Mouse (Mus musculus) CH12.LX (cell line): ENCODE data around the gene Crip3.

Experiments used
- CTCF ChIP-seq, 2 experiments: IDR thresholded peaks in 1 of 2; conservative IDR thresholded peaks in 1 of 2; 2 replicates each; pipeline ENCODE4 v1.5.1; 2011 to 2012; ENCODE audit warnings: low read depth in 2 of 2, low read length in 2 of 2, improper control_type of control experiment in 1 of 2, inconsistent platforms in 1 of 2, mild to moderate bottlenecking in 1 of 2, moderate library complexity in 1 of 2
- MXI1 ChIP-seq: IDR thresholded peaks from 2 replicates; pipeline ENCODE4 v1.6.1; 2011; ENCODE audit warnings: mild to moderate bottlenecking, low read depth, low read length, improper control_type of control experiment
- POLR2A ChIP-seq: IDR thresholded peaks from 2 replicates; pipeline ENCODE4 v1.6.1; 2011; ENCODE audit warnings: low read depth, mild to moderate bottlenecking, improper control_type of control experiment, low read length
- POLR2AphosphoS2 ChIP-seq: IDR thresholded peaks from 2 replicates; pipeline ENCODE4 v1.6.1; 2011; ENCODE audit warnings: low read depth, low read length, improper control_type of control experiment
- RAD21 ChIP-seq: IDR thresholded peaks from 2 replicates; pipeline ENCODE4 v1.6.1; 2011; ENCODE audit warnings: low read depth, mild to moderate bottlenecking, low read length, improper control_type of control experiment, moderate library complexity
- TBP ChIP-seq: conservative IDR thresholded peaks from 2 replicates; pipeline ENCODE4 v1.6.1; 2011; ENCODE audit warnings: low read depth, low read length, improper control_type of control experiment
- USF1 ChIP-seq: IDR thresholded peaks from 2 replicates; pipeline ENCODE4 v1.6.1; 2014; ENCODE audit warnings: low read depth, mild to moderate bottlenecking, inconsistent platforms, low read length, improper control_type of control experiment
- ZNF384 ChIP-seq: IDR thresholded peaks from 2 replicates; pipeline ENCODE4 v1.6.1; 2012; ENCODE audit warnings: low read depth, low read length, improper control_type of control experiment, inconsistent platforms

DNA sequence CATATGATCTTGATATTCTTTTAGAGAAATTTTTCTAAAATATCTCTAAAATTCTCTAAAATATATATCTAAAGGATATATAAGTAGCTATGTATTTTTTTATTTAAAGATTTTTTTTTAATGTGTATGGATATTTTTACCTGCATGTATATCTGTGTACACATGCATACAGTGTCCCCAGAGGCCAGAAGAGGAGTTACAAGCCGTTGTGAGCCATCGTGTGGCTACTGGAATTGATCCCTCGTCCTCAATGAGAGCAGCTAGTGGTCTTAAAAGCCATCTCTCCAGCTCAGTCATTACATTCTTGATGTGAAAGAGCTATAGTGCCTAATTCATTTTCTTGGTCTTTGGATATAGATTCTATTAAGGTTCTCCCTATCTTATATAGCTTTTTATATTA lies 20.2 kb upstream of the Crip3 start:
- TF ChIP-seq USF1, result no peak
- TF ChIP-seq RAD21, result peak; percentile 28
- no peak for TF ChIP-seq POLR2A
- TF ChIP-seq CTCF (conservative IDR thresholded peaks at IDR 0.05 in 1 of 2, IDR thresholded peaks at IDR 0.05 in 1 of 2; ENCODE audit: low read depth in 2 of 2, low read length in 2 of 2), result peak in 1 of 2 experiments; percentile 57; a peak in 3 of 4 replicates
- TF ChIP-seq ZNF384, result no peak
- no peak for TF ChIP-seq MXI1
- no peak for TF ChIP-seq TBP
- no peak for TF ChIP-seq POLR2AphosphoS2
